Mouse (Mus musculus): ENCODE results near the gene Irgm1. TPM values are rescaled to one million over a fixed set of nuclear protein-coding genes. Genes with fewer than 3 reads are reported as not detected.

Gene Irgm1
- polyA plus RNA-seq, 1 experiment from 2014 or later: 6.7 TPM

- Histone ChIP-seq H3K27ac (ENCODE audit: low read depth) (0 out of 2 replicates have a peak overlapping the region, but pooled peaks have one; percentile 24), H3K36me3 (ENCODE audit: insufficient read depth) (no peaks in the 10 kb centered on the region), H3K9me3 (ENCODE audit: low read depth, low read length) (no peaks in the 10 kb centered on the region), H3K9ac (peak overlapping the region; percentile 72), H3K4me1 (ENCODE audit: insufficient read depth) (0 out of 2 replicates have a peak, but pooled peaks cover 3% of the 10 kb centered on the region), H3K4me2 (peak overlapping the region; percentile 90), H3K27me3 (ENCODE audit: insufficient read depth, low read length) (0 out of 2 replicates have a peak, but pooled peaks cover 4% of the 10 kb centered on the region), H3K4me3 (ENCODE audit: low read depth, low read length) (peak overlapping the region; percentile 79)
- WGBS: under 1% methylated on average over 16 of the region's 16 CpGs
- peak; percentile 60 for DNase-seq
- TF ChIP-seq CTCF (IDR thresholded peaks at IDR 0.05; ENCODE audit: low read depth): no peak
- no peak for ATAC-seq (ENCODE audit: insufficient read depth)
Observed at GRCm38 (mm10) chr11:48838181-48838797, 33.2 kb downstream of the Irgm1 start.

- DNase-seq: peak; percentile 68
- no peak for TF ChIP-seq CTCF (IDR thresholded peaks at IDR 0.05; ENCODE audit: low read depth)
- Histone ChIP-seq H3K27me3 (ENCODE audit: insufficient read depth, low read length) (0 out of 2 replicates have a peak, but pooled peaks cover 4% of the 10 kb centered on the region), H3K4me2 (peak overlapping the region; percentile 90), H3K4me3 (ENCODE audit: low read depth, low read length) (peak overlapping the region; percentile 79), H3K27ac (ENCODE audit: low read depth) (peak overlapping the region; percentile 24; the same call in 1 of the 2 replicates), H3K36me3 (ENCODE audit: insufficient read depth) (no peaks in the 10 kb centered on the region), H3K9me3 (ENCODE audit: low read depth, low read length) (no peaks in the 10 kb centered on the region), H3K4me1 (ENCODE audit: insufficient read depth) (0 out of 2 replicates have a peak, but pooled peaks cover 3% of the 10 kb centered on the region), H3K9ac (peak overlapping the region; percentile 72)
- peak; percentile 18 for ATAC-seq (ENCODE audit: insufficient read depth)
- WGBS: under 1% methylated on average over 77 of the region's 77 CpGs
Observed at GRCm38 (mm10) chr11:48837310-48838180, 33.9 kb downstream of the Irgm1 start.

GRCm38 (mm10) chr11:48836990-48837309 is 34.5 kb downstream of the Irgm1 start:
- WGBS: 9% methylated on average over 11 of the region's 11 CpGs
- ATAC-seq (ENCODE audit: insufficient read depth) (no peak), DNase-seq (no peak)
- peak overlapping the region; percentile 79 for H3K4me3 ChIP-seq (ENCODE audit: low read depth, low read length)
- 0 out of 2 replicates have a peak, but pooled peaks cover 4% of the 10 kb centered on the region for H3K27me3 ChIP-seq (ENCODE audit: insufficient read depth, low read length)
- H3K36me3 ChIP-seq (ENCODE audit: insufficient read depth): no peaks in the 10 kb centered on the region
- H3K9ac ChIP-seq: peak overlapping the region; percentile 72; the same call in 1 of the 2 replicates
- H3K9me3 ChIP-seq (ENCODE audit: low read depth, low read length): no peaks in the 10 kb centered on the region
- peak overlapping the region; percentile 90 for H3K4me2 ChIP-seq
- no peak for TF ChIP-seq CTCF (IDR thresholded peaks at IDR 0.05; ENCODE audit: low read depth)
- 0 out of 2 replicates have a peak, but pooled peaks cover 3% of the 10 kb centered on the region for H3K4me1 ChIP-seq (ENCODE audit: insufficient read depth)
- no peak overlapping the region for H3K27ac ChIP-seq (ENCODE audit: low read depth)

GRCm38 (mm10) chr11:48835923-48836322 is 35.6 kb downstream of the Irgm1 start:
- Histone ChIP-seq H3K4me3 (ENCODE audit: low read depth, low read length) (no peak overlapping the region), H3K4me2 (no peak overlapping the region), H3K36me3 (ENCODE audit: insufficient read depth) (no peaks in the 10 kb centered on the region), H3K9me3 (ENCODE audit: low read depth, low read length) (no peaks in the 10 kb centered on the region), H3K27me3 (ENCODE audit: insufficient read depth, low read length) (0 out of 2 replicates have a peak, but pooled peaks cover 4% of the 10 kb centered on the region), H3K4me1 (ENCODE audit: insufficient read depth) (0 out of 2 replicates have a peak, but pooled peaks cover 3% of the 10 kb centered on the region), H3K27ac (ENCODE audit: low read depth) (no peak overlapping the region), H3K9ac (no peak overlapping the region)
- no peak for TF ChIP-seq CTCF (IDR thresholded peaks at IDR 0.05; ENCODE audit: low read depth)
- no peak for ATAC-seq (ENCODE audit: insufficient read depth)
- no peak for DNase-seq
- 72% methylated on average over 6 of the region's 6 CpGs for WGBS

GRCm38 (mm10) chr11:48833731-48834639 is 37.5 kb downstream of the Irgm1 start:
- H3K4me3 ChIP-seq (ENCODE audit: low read depth, low read length): peak overlapping the region; percentile 68
- TF ChIP-seq CTCF (IDR thresholded peaks at IDR 0.05; ENCODE audit: low read depth): 0 out of 2 replicates have a peak, but pooled peaks have one; percentile 5
- WGBS: under 1% methylated on average over 30 of the region's 30 CpGs
- ATAC-seq (ENCODE audit: insufficient read depth) (peak; percentile 91), DNase-seq (peak; percentile 96)
- H3K9ac ChIP-seq: peak overlapping the region; percentile 65
- H3K4me1 ChIP-seq (ENCODE audit: insufficient read depth): 0 out of 2 replicates have a peak, but pooled peaks cover 3% of the 10 kb centered on the region
- peak overlapping the region; percentile 64; the same call in 1 of the 2 replicates for H3K27ac ChIP-seq (ENCODE audit: low read depth)
- H3K27me3 ChIP-seq (ENCODE audit: insufficient read depth, low read length): 0 out of 2 replicates have a peak, but pooled peaks cover 4% of the 10 kb centered on the region
- H3K9me3 ChIP-seq (ENCODE audit: low read depth, low read length): no peaks in the 10 kb centered on the region
- H3K36me3 ChIP-seq (ENCODE audit: insufficient read depth): no peaks in the 10 kb centered on the region
- H3K4me2 ChIP-seq: peak overlapping the region; percentile 70

- H3K36me3 ChIP-seq (ENCODE audit: insufficient read depth): no peaks in the 10 kb centered on the region
Observed at GRCm38 (mm10) chr11:48833078-48833730, 38.3 kb downstream of the Irgm1 start.

More at GRCm38 (mm10) chr11:48833078-48833730, 38.3 kb downstream of the Irgm1 start:
- ATAC-seq (ENCODE audit: insufficient read depth) (no peak), DNase-seq (no peak)
- H3K9ac ChIP-seq: no peak overlapping the region
- 0 out of 2 replicates have a peak, but pooled peaks cover 3% of the 10 kb centered on the region for H3K4me1 ChIP-seq (ENCODE audit: insufficient read depth)
- H3K27ac ChIP-seq (ENCODE audit: low read depth): no peak overlapping the region
- H3K9me3 ChIP-seq (ENCODE audit: low read depth, low read length): no peaks in the 10 kb centered on the region
- peak overlapping the region; percentile 68 for H3K4me3 ChIP-seq (ENCODE audit: low read depth, low read length)
- TF ChIP-seq CTCF (IDR thresholded peaks at IDR 0.05; ENCODE audit: low read depth): no peak
- 0 out of 2 replicates have a peak, but pooled peaks cover 4% of the 10 kb centered on the region for H3K27me3 ChIP-seq (ENCODE audit: insufficient read depth, low read length)
- WGBS: 36% methylated on average over 9 of the region's 9 CpGs
- H3K4me2 ChIP-seq: peak overlapping the region; percentile 70

Measured in lung, embryonic 14.5 days (tissue).